Mouse (Mus musculus): ENCODE data around the gene Scgb3a1. TPM values are rescaled to one million over a fixed set of nuclear protein-coding genes. Genes with fewer than 3 reads are reported as not detected.

Gene Scgb3a1
- polyA plus RNA-seq, 1 experiment from 2014 or later = not detected

GRCm38 (mm10) chr11:49662292-49662780 lies 1.1 kb upstream of the Scgb3a1 start:
- no peaks in the 10 kb centered on the region for H3K4me1 ChIP-seq
- H3K36me3 ChIP-seq = no peaks in the 10 kb centered on the region
- no peak overlapping the region for H3K9ac ChIP-seq
- no peak overlapping the region for H3K4me3 ChIP-seq
- no peak overlapping the region for H3K27ac ChIP-seq
- ATAC-seq (ENCODE audit: insufficient number of reproducible peaks, insufficient read depth, low FRiP score, low TSS enrichment) = no peak
- H3K4me2 ChIP-seq (replicated peaks) = no peak overlapping the region
- WGBS = 62% methylated on average over 15 of the region's 15 CpGs
- no peaks in the 10 kb centered on the region for H3K27me3 ChIP-seq
- no peaks in the 10 kb centered on the region for H3K9me3 ChIP-seq

DNA sequence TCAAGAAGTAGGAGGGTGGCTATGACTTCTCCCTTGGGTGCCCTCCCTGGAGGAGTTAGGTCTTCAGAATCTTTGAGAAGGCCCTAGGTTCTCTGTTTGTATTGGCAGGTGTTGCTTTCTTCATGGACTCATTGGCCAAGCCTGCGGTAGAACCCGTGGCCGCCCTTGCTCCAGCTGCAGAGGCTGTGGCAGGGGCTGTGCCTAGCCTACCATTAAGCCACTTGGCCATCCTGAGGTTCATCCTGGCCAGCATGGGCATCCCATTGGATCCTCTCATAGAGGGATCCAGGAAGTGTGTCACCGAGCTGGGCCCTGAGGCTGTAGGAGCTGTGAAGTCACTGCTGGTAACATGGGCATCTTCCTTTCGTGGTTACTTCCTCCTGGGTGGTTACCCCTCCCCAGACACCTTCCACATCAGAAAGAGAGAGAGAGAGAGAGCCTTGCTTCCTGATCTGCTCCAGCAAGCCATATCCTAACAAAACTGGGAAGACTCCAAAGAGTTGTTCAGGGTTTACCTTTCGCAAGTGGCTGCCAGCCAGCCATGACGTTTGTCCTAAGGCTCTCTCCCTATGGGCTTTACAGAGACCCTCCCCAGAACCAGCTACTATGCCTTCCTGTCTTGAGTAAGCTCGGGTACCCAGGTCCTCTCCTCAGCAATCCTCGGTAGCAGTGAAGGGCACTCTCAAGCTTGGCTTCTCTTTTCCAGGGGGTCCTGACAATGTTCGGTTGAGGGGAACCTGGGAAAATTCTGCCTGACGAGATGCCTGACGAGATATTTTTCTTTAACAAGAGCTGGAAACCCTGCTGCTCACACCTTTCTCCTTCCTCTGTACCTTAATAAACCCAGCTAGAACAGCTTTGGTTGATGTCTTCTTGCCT lies 1.1 kb downstream of the Scgb3a1 start:
- H3K9ac ChIP-seq = no peak overlapping the region
- peak; percentile 55; the same call in 1 of the 2 replicates for ATAC-seq (ENCODE audit: insufficient number of reproducible peaks, insufficient read depth, low FRiP score, low TSS enrichment)
- H3K27ac ChIP-seq = no peak overlapping the region
- no peaks in the 10 kb centered on the region for H3K9me3 ChIP-seq
- no peaks in the 10 kb centered on the region for H3K4me1 ChIP-seq
- H3K4me2 ChIP-seq (replicated peaks) = no peak overlapping the region
- 79% methylated on average over 12 of the region's 12 CpGs for WGBS
- no peaks in the 10 kb centered on the region for H3K27me3 ChIP-seq
- H3K4me3 ChIP-seq = no peak overlapping the region
- peaks cover 12% of the 10 kb centered on the region for H3K36me3 ChIP-seq

GRCm38 (mm10) chr11:49665462-49665861 lies 2.1 kb downstream of the Scgb3a1 start:
- H3K4me2 ChIP-seq (replicated peaks) = no peak overlapping the region
- ATAC-seq (ENCODE audit: insufficient number of reproducible peaks, insufficient read depth, low FRiP score, low TSS enrichment) = no peak
- WGBS = 85% methylated on average over 4 of the region's 4 CpGs

DNA sequence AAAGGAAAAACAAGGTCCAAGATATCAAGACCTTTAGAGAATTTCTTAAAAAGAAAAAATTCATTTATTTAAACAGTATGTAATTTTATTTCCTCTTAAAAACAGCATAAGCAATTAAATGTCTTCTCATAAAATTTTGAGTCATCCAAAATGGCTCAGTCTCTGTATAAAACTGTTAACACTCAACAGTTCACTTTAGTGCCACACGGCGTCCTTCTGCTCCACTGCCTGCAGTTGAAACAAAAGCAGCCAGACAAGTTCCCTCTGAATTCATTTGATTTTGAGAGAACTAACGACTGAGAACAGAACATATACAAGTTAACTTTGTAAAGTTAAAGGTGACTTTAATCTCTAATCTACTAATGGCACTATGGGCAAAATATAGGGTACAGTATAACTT lies 10.0 kb downstream of the Scgb3a1 start:
- no peak overlapping the region for H3K4me3 ChIP-seq
- no peak overlapping the region for H3K27ac ChIP-seq
- no peak overlapping the region for H3K9ac ChIP-seq
- no peaks in the 10 kb centered on the region for H3K4me1 ChIP-seq
- peaks cover 53% of the 10 kb centered on the region for H3K36me3 ChIP-seq
- no peak for ATAC-seq (ENCODE audit: insufficient number of reproducible peaks, insufficient read depth, low FRiP score, low TSS enrichment)
- WGBS = 82% methylated on average over 3 of the region's 3 CpGs
- no peaks in the 10 kb centered on the region for H3K27me3 ChIP-seq
- no peaks in the 10 kb centered on the region for H3K9me3 ChIP-seq
- no peak overlapping the region for H3K4me2 ChIP-seq (replicated peaks)

More at GRCm38 (mm10) chr11:49665462-49665861, 2.1 kb downstream of the Scgb3a1 start:
- no peaks in the 10 kb centered on the region for H3K9me3 ChIP-seq
- no peak overlapping the region for H3K27ac ChIP-seq
- no peak overlapping the region for H3K4me3 ChIP-seq
- no peaks in the 10 kb centered on the region for H3K27me3 ChIP-seq
- peaks cover 15% of the 10 kb centered on the region for H3K36me3 ChIP-seq
- no peak overlapping the region for H3K9ac ChIP-seq
- H3K4me1 ChIP-seq = no peaks in the 10 kb centered on the region

- 96% methylated on average over 12 of the region's 12 CpGs for WGBS
- H3K4me2 ChIP-seq (replicated peaks) = no peak overlapping the region
- no peak overlapping the region for H3K4me3 ChIP-seq
- peaks cover 71% of the 10 kb centered on the region for H3K36me3 ChIP-seq
- no peaks in the 10 kb centered on the region for H3K9me3 ChIP-seq
- no peak overlapping the region for H3K27ac ChIP-seq
- no peaks in the 10 kb centered on the region for H3K4me1 ChIP-seq
- no peaks in the 10 kb centered on the region for H3K27me3 ChIP-seq
- no peak for ATAC-seq (ENCODE audit: insufficient number of reproducible peaks, insufficient read depth, low FRiP score, low TSS enrichment)
- H3K9ac ChIP-seq = no peak overlapping the region
Observed at GRCm38 (mm10) chr11:49684237-49684973, 21.0 kb downstream of the Scgb3a1 start.

GRCm38 (mm10) chr11:49695013-49695412 lies 31.6 kb downstream of the Scgb3a1 start:
- WGBS = 94% methylated on average over 3 of the region's 3 CpGs
- H3K4me3 ChIP-seq = no peak overlapping the region
- H3K4me2 ChIP-seq (replicated peaks) = no peak overlapping the region
- no peak overlapping the region for H3K27ac ChIP-seq
- 0 out of 2 replicates have a peak, but pooled peaks cover 3% of the 10 kb centered on the region for H3K9me3 ChIP-seq
- no peak for ATAC-seq (ENCODE audit: insufficient number of reproducible peaks, insufficient read depth, low FRiP score, low TSS enrichment)
- H3K36me3 ChIP-seq = peaks cover 36% of the 10 kb centered on the region
- no peak overlapping the region for H3K9ac ChIP-seq
- H3K27me3 ChIP-seq = no peaks in the 10 kb centered on the region
- no peaks in the 10 kb centered on the region for H3K4me1 ChIP-seq

GRCm38 (mm10) chr11:49695695-49696094 lies 32.3 kb downstream of the Scgb3a1 start:
- 85% methylated on average over 2 of the region's 2 CpGs for WGBS
- H3K9me3 ChIP-seq = 0 out of 2 replicates have a peak, but pooled peaks cover 3% of the 10 kb centered on the region
- no peaks in the 10 kb centered on the region for H3K4me1 ChIP-seq
- H3K27ac ChIP-seq = no peak overlapping the region
- ATAC-seq (ENCODE audit: insufficient number of reproducible peaks, insufficient read depth, low FRiP score, low TSS enrichment) = no peak
- H3K4me3 ChIP-seq = no peak overlapping the region
- H3K9ac ChIP-seq = no peak overlapping the region
- peaks cover 35% of the 10 kb centered on the region for H3K36me3 ChIP-seq
- no peaks in the 10 kb centered on the region for H3K27me3 ChIP-seq
- H3K4me2 ChIP-seq (replicated peaks) = no peak overlapping the region

- WGBS = 90% methylated on average over 2 of the region's 2 CpGs
- no peak overlapping the region for H3K4me3 ChIP-seq
- peaks cover 39% of the 10 kb centered on the region for H3K36me3 ChIP-seq
- H3K27me3 ChIP-seq = no peaks in the 10 kb centered on the region
- H3K9ac ChIP-seq = no peak overlapping the region
- 0 out of 2 replicates have a peak, but pooled peaks cover 3% of the 10 kb centered on the region for H3K9me3 ChIP-seq
- H3K27ac ChIP-seq = no peak overlapping the region
- ATAC-seq (ENCODE audit: insufficient number of reproducible peaks, insufficient read depth, low FRiP score, low TSS enrichment) = no peak
- no peak overlapping the region for H3K4me2 ChIP-seq (replicated peaks)
- H3K4me1 ChIP-seq = no peaks in the 10 kb centered on the region
Observed at GRCm38 (mm10) chr11:49696472-49696871, 33.1 kb downstream of the Scgb3a1 start.

- no peaks in the 10 kb centered on the region for H3K9me3 ChIP-seq
- WGBS = 97% methylated on average over 5 of the region's 5 CpGs
- no peak for ATAC-seq (ENCODE audit: insufficient number of reproducible peaks, insufficient read depth, low FRiP score, low TSS enrichment)
Observed at GRCm38 (mm10) chr11:49697779-49698178, 34.4 kb downstream of the Scgb3a1 start.

GRCm38 (mm10) chr11:49699079-49699478 lies 35.7 kb downstream of the Scgb3a1 start:
- H3K9ac ChIP-seq = no peak overlapping the region
- H3K27me3 ChIP-seq = no peaks in the 10 kb centered on the region
- H3K9me3 ChIP-seq = no peaks in the 10 kb centered on the region
- no peak overlapping the region for H3K27ac ChIP-seq
- H3K4me3 ChIP-seq = no peak overlapping the region
- ATAC-seq (ENCODE audit: insufficient number of reproducible peaks, insufficient read depth, low FRiP score, low TSS enrichment) = no peak
- WGBS = 92% methylated on average over 1 of the region's 1 CpGs
- peaks cover 48% of the 10 kb centered on the region for H3K36me3 ChIP-seq
- no peaks in the 10 kb centered on the region for H3K4me1 ChIP-seq
- no peak overlapping the region for H3K4me2 ChIP-seq (replicated peaks)

More at GRCm38 (mm10) chr11:49697779-49698178, 34.4 kb downstream of the Scgb3a1 start:
- H3K4me1 ChIP-seq = no peaks in the 10 kb centered on the region
- H3K27me3 ChIP-seq = no peaks in the 10 kb centered on the region
- H3K4me3 ChIP-seq = no peak overlapping the region
- no peak overlapping the region for H3K4me2 ChIP-seq (replicated peaks)
- peaks cover 43% of the 10 kb centered on the region for H3K36me3 ChIP-seq
- no peak overlapping the region for H3K9ac ChIP-seq
- H3K27ac ChIP-seq = no peak overlapping the region

- H3K9me3 ChIP-seq = no peaks in the 10 kb centered on the region
- ATAC-seq (ENCODE audit: insufficient number of reproducible peaks, insufficient read depth, low FRiP score, low TSS enrichment) = no peak
- H3K27ac ChIP-seq = no peak overlapping the region
- WGBS = 98% methylated on average over 8 of the region's 8 CpGs
- no peak overlapping the region for H3K9ac ChIP-seq
- H3K27me3 ChIP-seq = no peaks in the 10 kb centered on the region
- no peak overlapping the region for H3K4me3 ChIP-seq
- H3K4me1 ChIP-seq = no peaks in the 10 kb centered on the region
- H3K36me3 ChIP-seq = peaks cover 58% of the 10 kb centered on the region
- H3K4me2 ChIP-seq (replicated peaks) = no peak overlapping the region
Observed at GRCm38 (mm10) chr11:49702014-49702413, 38.6 kb downstream of the Scgb3a1 start.

All from embryonic facial prominence, embryonic 12.5 days (tissue).